Mouse (Mus musculus): ENCODE results near the gene Zbtb38.

Zbtb38 gene

GRCm38 (mm10) chr9:96721163-96721799 is 31.4 kb downstream of the Zbtb38 start:
- in situ Hi-C loops (cut with MboI; ENCODE audit: low pct_unique_long_range_greater_than_20kb in 1 of 2, low sequenced_read_pairs in 2 of 2, unreplicated experiment in 1 of 2) = loop anchor here in 1 of 2 experiments (25.0 kb wide), 2 partner anchors 391 to 1209 kb away; partner anchors contain the start of genes Slc25a36 and U2surp

GRCm38 (mm10) chr9:96720510-96721162 is 32.0 kb downstream of the Zbtb38 start:
- in situ Hi-C loops (cut with MboI; ENCODE audit: low pct_unique_long_range_greater_than_20kb in 1 of 2, low sequenced_read_pairs in 2 of 2, unreplicated experiment in 1 of 2) = loop anchor here in 1 of 2 experiments (25.0 kb wide), 2 partner anchors 392 to 1208 kb away; partner anchors contain the start of genes Slc25a36 and U2surp

- in situ Hi-C loops (cut with MboI; ENCODE audit: low pct_unique_long_range_greater_than_20kb in 1 of 2, low sequenced_read_pairs in 2 of 2, unreplicated experiment in 1 of 2) = loop anchor here in 1 of 2 experiments (25.0 kb wide), 2 partner anchors 393 to 1207 kb away; partner anchors contain the start of genes Slc25a36 and U2surp
Observed at GRCm38 (mm10) chr9:96719408-96720158, 33.0 kb downstream of the Zbtb38 start.

GRCm38 (mm10) chr9:96718888-96719287 is 33.7 kb downstream of the Zbtb38 start:
- in situ Hi-C loops (cut with MboI; ENCODE audit: low pct_unique_long_range_greater_than_20kb in 1 of 2, low sequenced_read_pairs in 2 of 2, unreplicated experiment in 1 of 2) = loop anchor here in 1 of 2 experiments (25.0 kb wide), 2 partner anchors 393 to 1207 kb away; partner anchors contain the start of genes Slc25a36 and U2surp

GRCm38 (mm10) chr9:96718402-96718798 is 34.2 kb downstream of the Zbtb38 start:
- in situ Hi-C loops (cut with MboI; ENCODE audit: low pct_unique_long_range_greater_than_20kb in 1 of 2, low sequenced_read_pairs in 2 of 2, unreplicated experiment in 1 of 2) = loop anchor here in 1 of 2 experiments (25.0 kb wide), 2 partner anchors 394 to 1206 kb away; partner anchors contain the start of genes Slc25a36 and U2surp

- in situ Hi-C loops (cut with MboI; ENCODE audit: low pct_unique_long_range_greater_than_20kb in 1 of 2, low sequenced_read_pairs in 2 of 2, unreplicated experiment in 1 of 2) = loop anchor here in 1 of 2 experiments (25.0 kb wide), 2 partner anchors 394 to 1206 kb away; partner anchors contain the start of genes Slc25a36 and U2surp
Observed at GRCm38 (mm10) chr9:96717698-96718401, 34.8 kb downstream of the Zbtb38 start.

- in situ Hi-C loops (cut with MboI; ENCODE audit: low pct_unique_long_range_greater_than_20kb in 1 of 2, low sequenced_read_pairs in 2 of 2, unreplicated experiment in 1 of 2) = loop anchor here in 1 of 2 experiments (25.0 kb wide), 2 partner anchors 395 to 1205 kb away; partner anchors contain the start of genes Slc25a36 and U2surp
Observed at GRCm38 (mm10) chr9:96716735-96717444, 35.7 kb downstream of the Zbtb38 start.

GRCm38 (mm10) chr9:96716136-96716535 is 36.5 kb downstream of the Zbtb38 start:
- in situ Hi-C loops (cut with MboI; ENCODE audit: low pct_unique_long_range_greater_than_20kb in 1 of 2, low sequenced_read_pairs in 2 of 2, unreplicated experiment in 1 of 2) = loop anchor here in 1 of 2 experiments (25.0 kb wide), 2 partner anchors 396 to 1204 kb away; partner anchors contain the start of genes Slc25a36 and U2surp

GRCm38 (mm10) chr9:96715171-96715570 is 37.5 kb downstream of the Zbtb38 start:
- in situ Hi-C loops (cut with MboI; ENCODE audit: low pct_unique_long_range_greater_than_20kb in 1 of 2, low sequenced_read_pairs in 2 of 2, unreplicated experiment in 1 of 2) = loop anchor here in 1 of 2 experiments (25.0 kb wide), 2 partner anchors 397 to 1203 kb away; partner anchors contain the start of genes Slc25a36 and U2surp

- in situ Hi-C loops (cut with MboI; ENCODE audit: low pct_unique_long_range_greater_than_20kb in 1 of 2, low sequenced_read_pairs in 2 of 2, unreplicated experiment in 1 of 2) = loop anchor here in 1 of 2 experiments (25.0 kb wide), 2 partner anchors 399 to 1201 kb away; partner anchors contain the start of genes Slc25a36 and U2surp
Observed at GRCm38 (mm10) chr9:96713472-96714390, 38.9 kb downstream of the Zbtb38 start.

- in situ Hi-C loops (cut with MboI; ENCODE audit: low pct_unique_long_range_greater_than_20kb in 1 of 2, low sequenced_read_pairs in 2 of 2, unreplicated experiment in 1 of 2) = loop anchor here in 1 of 2 experiments (25.0 kb wide), 2 partner anchors 399 to 1201 kb away; partner anchors contain the start of genes Slc25a36 and U2surp
Observed at GRCm38 (mm10) chr9:96712758-96713471, 39.7 kb downstream of the Zbtb38 start.

GRCm38 (mm10) chr9:96712045-96712444 is 40.6 kb downstream of the Zbtb38 start:
- in situ Hi-C loops (cut with MboI; ENCODE audit: low pct_unique_long_range_greater_than_20kb in 1 of 2, low sequenced_read_pairs in 2 of 2, unreplicated experiment in 1 of 2) = loop anchor here in 1 of 2 experiments (25.0 kb wide), 2 partner anchors 400 to 1200 kb away; partner anchors contain the start of genes Slc25a36 and U2surp

- in situ Hi-C loops (cut with MboI; ENCODE audit: low pct_unique_long_range_greater_than_20kb in 1 of 2, low sequenced_read_pairs in 2 of 2, unreplicated experiment in 1 of 2) = loop anchor here in 1 of 2 experiments (25.0 kb wide), 2 partner anchors 402 to 1198 kb away; partner anchors contain the start of genes Slc25a36 and U2surp
Observed at GRCm38 (mm10) chr9:96710241-96710946, 42.2 kb downstream of the Zbtb38 start.

- in situ Hi-C loops (cut with MboI; ENCODE audit: low pct_unique_long_range_greater_than_20kb in 1 of 2, low sequenced_read_pairs in 2 of 2, unreplicated experiment in 1 of 2) = loop anchor here (5.0 to 25.0 kb wide), 3 partner anchors 48 to 1197 kb away; partner anchors contain the start of genes Slc25a36 (in 1 of the 2) and U2surp (in 1 of the 2)
Observed at GRCm38 (mm10) chr9:96708905-96709304, 43.7 kb downstream of the Zbtb38 start.
